Mouse (Mus musculus): ENCODE measurements around the gene Tmem80. TPM values are rescaled to one million over a fixed set of nuclear protein-coding genes. Genes with fewer than 3 reads are reported as not detected.

Gene Tmem80
- polyA plus RNA-seq, 1 experiment: not detected

GRCm38 (mm10) chr7:141293852-141294471, 33.6 kb upstream of the Tmem80 start:
- Histone ChIP-seq H3K4me1 (ENCODE audit: control insufficient read depth, insufficient read depth, low read length) (peaks cover 24% of the 10 kb centered on the region), H3K27ac (ENCODE audit: insufficient read depth, low read depth, low read length) (no peak overlapping the region), H3K4me3 (ENCODE audit: insufficient read depth, low read depth, low read length) (peak overlapping the region; percentile 9)
- no peak for TF ChIP-seq CTCF (IDR thresholded peaks at IDR 0.05; ENCODE audit: insufficient read depth, low read depth, low read length)
- TF ChIP-seq POLR2A (IDR thresholded peaks at IDR 0.05; ENCODE audit: insufficient read depth, low read depth, low read length): no peak
- 1% methylated on average over 53 of the region's 53 CpGs for WGBS

- TF ChIP-seq CTCF (IDR thresholded peaks at IDR 0.05; ENCODE audit: insufficient read depth, low read depth, low read length): no peak
- TF ChIP-seq POLR2A (IDR thresholded peaks at IDR 0.05; ENCODE audit: insufficient read depth, low read depth, low read length): no peak
- 8% methylated on average over 22 of the region's 22 CpGs for WGBS
- H3K4me1 ChIP-seq (ENCODE audit: control insufficient read depth, insufficient read depth, low read length): peaks cover 24% of the 10 kb centered on the region
- H3K27ac ChIP-seq (ENCODE audit: insufficient read depth, low read depth, low read length): no peak overlapping the region
- no peak overlapping the region for H3K4me3 ChIP-seq (ENCODE audit: insufficient read depth, low read depth, low read length)
Observed at GRCm38 (mm10) chr7:141294479-141294878, 33.1 kb upstream of the Tmem80 start.

- H3K27ac ChIP-seq (ENCODE audit: insufficient read depth, low read depth, low read length): no peak overlapping the region
- TF ChIP-seq CTCF (IDR thresholded peaks at IDR 0.05; ENCODE audit: insufficient read depth, low read depth, low read length) (no peak), POLR2A (IDR thresholded peaks at IDR 0.05; ENCODE audit: insufficient read depth, low read depth, low read length) (no peak)
- H3K4me3 ChIP-seq (ENCODE audit: insufficient read depth, low read depth, low read length): no peak overlapping the region
- H3K4me1 ChIP-seq (ENCODE audit: control insufficient read depth, insufficient read depth, low read length): peaks cover 12% of the 10 kb centered on the region
- 60% methylated on average over 3 of the region's 3 CpGs for WGBS
Observed at GRCm38 (mm10) chr7:141297926-141298650, 29.5 kb upstream of the Tmem80 start.

- TF ChIP-seq CTCF (IDR thresholded peaks at IDR 0.05; ENCODE audit: insufficient read depth, low read depth, low read length) (no peak), POLR2A (IDR thresholded peaks at IDR 0.05; ENCODE audit: insufficient read depth, low read depth, low read length) (no peak)
- WGBS: 90% methylated on average over 8 of the region's 8 CpGs
- no peak overlapping the region for H3K27ac ChIP-seq (ENCODE audit: insufficient read depth, low read depth, low read length)
- H3K4me3 ChIP-seq (ENCODE audit: insufficient read depth, low read depth, low read length): no peak overlapping the region
- peaks cover 4% of the 10 kb centered on the region for H3K4me1 ChIP-seq (ENCODE audit: control insufficient read depth, insufficient read depth, low read length)
Observed at GRCm38 (mm10) chr7:141299175-141299574, 28.4 kb upstream of the Tmem80 start.

- Histone ChIP-seq H3K4me3 (ENCODE audit: insufficient read depth, low read depth, low read length) (no peak overlapping the region), H3K4me1 (ENCODE audit: control insufficient read depth, insufficient read depth, low read length) (no peaks in the 10 kb centered on the region), H3K27ac (ENCODE audit: insufficient read depth, low read depth, low read length) (no peak overlapping the region)
- TF ChIP-seq POLR2A (IDR thresholded peaks at IDR 0.05; ENCODE audit: insufficient read depth, low read depth, low read length): no peak
- TF ChIP-seq CTCF (IDR thresholded peaks at IDR 0.05; ENCODE audit: insufficient read depth, low read depth, low read length): no peak
- WGBS: 96% methylated on average over 9 of the region's 9 CpGs
Observed at GRCm38 (mm10) chr7:141301386-141301785, 26.2 kb upstream of the Tmem80 start.

- no peak overlapping the region for H3K4me3 ChIP-seq (ENCODE audit: insufficient read depth, low read depth, low read length)
- H3K27ac ChIP-seq (ENCODE audit: insufficient read depth, low read depth, low read length): no peak overlapping the region
- WGBS: 63% methylated on average over 1 of the region's 1 CpGs
- no peaks in the 10 kb centered on the region for H3K4me1 ChIP-seq (ENCODE audit: control insufficient read depth, insufficient read depth, low read length)
- TF ChIP-seq POLR2A (IDR thresholded peaks at IDR 0.05; ENCODE audit: insufficient read depth, low read depth, low read length) (no peak), CTCF (IDR thresholded peaks at IDR 0.05; ENCODE audit: insufficient read depth, low read depth, low read length) (no peak)
Observed at GRCm38 (mm10) chr7:141302702-141303268, 24.8 kb upstream of the Tmem80 start.

GRCm38 (mm10) chr7:141304537-141304936, 23.0 kb upstream of the Tmem80 start:
- no peak overlapping the region for H3K4me3 ChIP-seq (ENCODE audit: insufficient read depth, low read depth, low read length)
- 89% methylated on average over 4 of the region's 4 CpGs for WGBS
- H3K27ac ChIP-seq (ENCODE audit: insufficient read depth, low read depth, low read length): no peak overlapping the region
- H3K4me1 ChIP-seq (ENCODE audit: control insufficient read depth, insufficient read depth, low read length): no peaks in the 10 kb centered on the region
- TF ChIP-seq CTCF (IDR thresholded peaks at IDR 0.05; ENCODE audit: insufficient read depth, low read depth, low read length): no peak
- no peak for TF ChIP-seq POLR2A (IDR thresholded peaks at IDR 0.05; ENCODE audit: insufficient read depth, low read depth, low read length)

- Histone ChIP-seq H3K4me3 (ENCODE audit: insufficient read depth, low read depth, low read length) (no peak overlapping the region), H3K4me1 (ENCODE audit: control insufficient read depth, insufficient read depth, low read length) (no peaks in the 10 kb centered on the region), H3K27ac (ENCODE audit: insufficient read depth, low read depth, low read length) (no peak overlapping the region)
- TF ChIP-seq POLR2A (IDR thresholded peaks at IDR 0.05; ENCODE audit: insufficient read depth, low read depth, low read length): no peak
- no peak for TF ChIP-seq CTCF (IDR thresholded peaks at IDR 0.05; ENCODE audit: insufficient read depth, low read depth, low read length)
- WGBS: 95% methylated on average over 2 of the region's 2 CpGs
Observed at GRCm38 (mm10) chr7:141314416-141314815, 13.1 kb upstream of the Tmem80 start.

GRCm38 (mm10) chr7:141315076-141315475, 12.5 kb upstream of the Tmem80 start:
- Histone ChIP-seq H3K4me3 (ENCODE audit: insufficient read depth, low read depth, low read length) (no peak overlapping the region), H3K27ac (ENCODE audit: insufficient read depth, low read depth, low read length) (no peak overlapping the region), H3K4me1 (ENCODE audit: control insufficient read depth, insufficient read depth, low read length) (no peaks in the 10 kb centered on the region)
- TF ChIP-seq POLR2A (IDR thresholded peaks at IDR 0.05; ENCODE audit: insufficient read depth, low read depth, low read length): no peak
- TF ChIP-seq CTCF (IDR thresholded peaks at IDR 0.05; ENCODE audit: insufficient read depth, low read depth, low read length): no peak
- WGBS: 85% methylated on average over 8 of the region's 8 CpGs

Measured in olfactory bulb, adult 2 months (tissue).